Mouse (Mus musculus) kidney, adult 11 months (tissue): ENCODE measurements around the gene Gm20747.
"Not testable (repeated sequence)": the region's sequence is repeated elsewhere in the genome, so short reads cannot be mapped to it uniquely, and the experiment has no call there.

ENCODE experiments used
- DNase-seq: peaks from one replicate; pipeline ENCODE4 v3.0.0; 2022

The Gm20747 gene

GRCm38 (mm10) chrY:53418191-53418590 is at the start of gene Gm20747:
Gm20747 (minus strand) TSS chrY:53418291.
- not testable (repeated sequence) for DNase-seq
